11 mouse cellular contexts compared by ENCODE assay signal in genomic region chr16:75291194-75291593, GRCm38 (mm10).
DNase-seq lines count a peak whose midpoint lies in the region; ATAC-seq and TF ChIP-seq lines count a peak whose summit lies in the region.
"Had no signal": no experiment of that assay in that cellular context is flagged by ENCODE, and none has a peak within 500 bp of the region (broad histone marks: within the 10 kb centered on the region; RNA-seq: fewer than 3 reads in every experiment).

No protein-coding gene starts in this region.

- H3K4me3 ChIP-seq in kidney, adult 2 months (ENCODE audit: insufficient read depth, low read depth, low read length) = no peak overlapping the region
- H3K4me3 ChIP-seq in midbrain, embryonic 14.5 days (replicated peaks; ENCODE audit: low read depth, low read length) = no peak overlapping the region
- no peak overlapping the region for H3K4me3 ChIP-seq in midbrain, embryonic 10.5 days
- H3K4me3 ChIP-seq in heart, embryonic 12.5 days = no peak overlapping the region
- H3K4me3 ChIP-seq: lung, embryonic 15.5 days had no signal

- no peak overlapping the region for H3K4me2 ChIP-seq in midbrain, embryonic 14.5 days (ENCODE audit: low read length)
- no peak overlapping the region for H3K4me2 ChIP-seq in heart, embryonic 12.5 days
- H3K4me2 ChIP-seq: lung, embryonic 15.5 days had no signal

- no peaks in the 10 kb centered on the region for H3K36me3 ChIP-seq in kidney, adult 2 months (ENCODE audit: control insufficient read depth, insufficient read depth, low read length)
- H3K36me3 ChIP-seq in midbrain, embryonic 14.5 days (ENCODE audit: control insufficient read depth, insufficient read depth, low read length) = no peaks in the 10 kb centered on the region
- no peaks in the 10 kb centered on the region for H3K36me3 ChIP-seq in midbrain, embryonic 10.5 days
- H3K36me3 ChIP-seq in heart, embryonic 12.5 days = no peaks in the 10 kb centered on the region
- H3K36me3 ChIP-seq: lung, embryonic 15.5 days had no signal

- H3K27me3 ChIP-seq in kidney, adult 2 months (replicated peaks; ENCODE audit: control insufficient read depth, insufficient read depth, low read length) = no peaks in the 10 kb centered on the region
- no peaks in the 10 kb centered on the region for H3K27me3 ChIP-seq in midbrain, embryonic 14.5 days (ENCODE audit: control insufficient read depth, insufficient read depth, low read length)
- H3K27me3 ChIP-seq in midbrain, embryonic 10.5 days (ENCODE audit: low read depth, poor library complexity, severe bottlenecking) = no peaks in the 10 kb centered on the region
- no peaks in the 10 kb centered on the region for H3K27me3 ChIP-seq in heart, embryonic 12.5 days (replicated peaks)
- H3K27me3 ChIP-seq: lung, embryonic 15.5 days had no signal

- no peak for TF ChIP-seq POLR2A in kidney, adult 2 months (IDR thresholded peaks at IDR 0.05; ENCODE audit: low read depth, low read length)

- no peak overlapping the region for H3K9ac ChIP-seq in midbrain, embryonic 14.5 days (replicated peaks; ENCODE audit: low read length)
- H3K9ac ChIP-seq in heart, embryonic 12.5 days = no peak overlapping the region
- H3K9ac ChIP-seq: lung, embryonic 15.5 days had no signal

- ATAC-seq in midbrain, embryonic 14.5 days (ENCODE audit: low FRiP score, low TSS enrichment) = no peak
- ATAC-seq in heart, embryonic 12.5 days (ENCODE audit: insufficient number of reproducible peaks, low FRiP score) = no peak

- WGBS in kidney, adult 2 months = 31% methylated on average over 4 of the region's 4 CpGs
- 50% methylated on average over 4 of the region's 4 CpGs for WGBS in midbrain, embryonic 14.5 days
- 52% methylated on average over 4 of the region's 4 CpGs for WGBS in midbrain, embryonic 10.5 days
- WGBS in heart, embryonic 12.5 days = 42% methylated on average over 4 of the region's 4 CpGs

- H3K27ac ChIP-seq in kidney, adult 2 months (ENCODE audit: insufficient read depth, low read depth, low read length) = no peak overlapping the region
- H3K27ac ChIP-seq in midbrain, embryonic 14.5 days (replicated peaks; ENCODE audit: low read depth, low read length) = no peak overlapping the region
- H3K27ac ChIP-seq in midbrain, embryonic 10.5 days (replicated peaks) = no peak overlapping the region
- H3K27ac ChIP-seq in heart, embryonic 12.5 days (ENCODE audit: poor library complexity, severe bottlenecking) = no peak overlapping the region
- H3K27ac ChIP-seq: lung, embryonic 15.5 days had no signal

- no peaks in the 10 kb centered on the region for H3K9me3 ChIP-seq in midbrain, embryonic 14.5 days (ENCODE audit: control insufficient read depth, low read length)
- no peaks in the 10 kb centered on the region for H3K9me3 ChIP-seq in midbrain, embryonic 10.5 days (replicated peaks)
- H3K9me3 ChIP-seq in heart, embryonic 12.5 days (replicated peaks) = no peaks in the 10 kb centered on the region
- H3K9me3 ChIP-seq: lung, embryonic 15.5 days had no signal

- TF ChIP-seq CTCF in kidney, adult 2 months (conservative IDR thresholded peaks at IDR 0.05; ENCODE audit: insufficient read depth, insufficient read length, low read depth, low read length) = no peak

- DNase-seq in embryo, embryonic 10.5 days (ENCODE audit: low spot score) = peak; percentile 21
- no peak for DNase-seq in embryo, embryonic 9.5 days (ENCODE audit: extremely low spot score)
- DNase-seq in kidney, adult 2 months = peak; percentile 2
- no peak for DNase-seq in kidney, postnatal 4 days
- peak; percentile 61 for DNase-seq in midbrain, embryonic 14.5 days
- no peak for DNase-seq in midbrain, embryonic 10.5 days (ENCODE audit: low spot score)
- no peak for DNase-seq in thymus, postnatal 0 days (ENCODE audit: low spot score)
- DNase-seq: B cell, adult 2 months; kidney, adult 11 months had no signal

- no peaks in the 10 kb centered on the region for H3K4me1 ChIP-seq in kidney, adult 2 months (ENCODE audit: control insufficient read depth, insufficient read depth, low read length)
- H3K4me1 ChIP-seq in midbrain, embryonic 14.5 days (ENCODE audit: control insufficient read depth, insufficient read depth, low read length) = no peaks in the 10 kb centered on the region
- no peaks in the 10 kb centered on the region for H3K4me1 ChIP-seq in midbrain, embryonic 10.5 days
- H3K4me1 ChIP-seq in heart, embryonic 12.5 days (replicated peaks) = no peaks in the 10 kb centered on the region
- H3K4me1 ChIP-seq: lung, embryonic 15.5 days had no signal

Comparison
In these comparisons a context has a peak if more than half of its experiments do, and no peak if none do; other contexts are left out.
1. DNase-seq: peak in embryo, embryonic 10.5 days (single experiment), kidney, adult 2 months (single experiment) and midbrain, embryonic 14.5 days (single experiment); none in embryo, embryonic 9.5 days (single experiment), kidney, postnatal 4 days (0 of 2), midbrain, embryonic 10.5 days (single experiment) and thymus, postnatal 0 days (single experiment).